Mouse (Mus musculus): ENCODE measurements around the gene Ino80d. TPM values are rescaled to one million over a fixed set of nuclear protein-coding genes. Genes with fewer than 3 reads are reported as not detected.
A peak's percentile ranks its signal among the peaks of the same experiment; 100 is the strongest.

Gene Ino80d
- polyA plus RNA-seq, 1 experiment from 2014 or later: 9.9 TPM

- WGBS: 91% methylated on average over 12 of the region's 12 CpGs
- H3K4me2 ChIP-seq: no peak overlapping the region
- H3K27ac ChIP-seq (replicated peaks): no peak overlapping the region
- peak; percentile 19; the same call in 1 of the 2 replicates for ATAC-seq (ENCODE audit: low FRiP score, low read depth)
- no peak overlapping the region for H3K4me3 ChIP-seq
- no peaks in the 10 kb centered on the region for H3K27me3 ChIP-seq
- H3K4me1 ChIP-seq (replicated peaks): peaks cover 4% of the 10 kb centered on the region; the same call in 1 of the 2 replicates
- H3K36me3 ChIP-seq: peaks cover 30% of the 10 kb centered on the region
- H3K9ac ChIP-seq: no peak overlapping the region
- H3K9me3 ChIP-seq: no peaks in the 10 kb centered on the region
Measured at GRCm38 (mm10) chr1:63102758-63103451, 11.6 kb downstream of the Ino80d start.

DNA sequence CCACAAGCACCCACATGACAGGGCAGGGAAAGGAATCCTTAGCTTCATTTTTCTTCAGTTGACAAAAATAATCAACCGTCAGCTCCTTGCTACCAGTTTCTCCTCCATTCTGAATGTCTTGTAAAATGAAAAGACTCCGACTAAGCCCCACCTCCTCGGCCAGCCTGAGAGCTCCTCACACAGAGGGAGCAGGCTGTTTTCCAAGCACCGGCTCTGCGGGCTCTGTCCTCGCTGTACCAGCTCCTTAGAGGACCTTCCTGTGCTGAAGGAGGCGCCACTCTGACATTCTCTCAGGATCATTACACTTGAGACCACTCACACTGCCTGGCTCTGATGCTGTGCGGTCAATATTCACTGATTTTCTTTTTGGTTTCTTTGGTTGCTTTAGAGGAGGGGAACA lies 14.3 kb downstream of the Ino80d start:
- Histone ChIP-seq H3K4me2 (no peak overlapping the region), H3K9ac (no peak overlapping the region), H3K27ac (replicated peaks) (no peak overlapping the region), H3K27me3 (no peaks in the 10 kb centered on the region), H3K4me1 (replicated peaks) (no peaks in the 10 kb centered on the region), H3K9me3 (no peaks in the 10 kb centered on the region), H3K4me3 (no peak overlapping the region), H3K36me3 (peaks cover 38% of the 10 kb centered on the region)
- 91% methylated on average over 8 of the region's 8 CpGs for WGBS
- ATAC-seq (ENCODE audit: low FRiP score, low read depth): no peak

DNA sequence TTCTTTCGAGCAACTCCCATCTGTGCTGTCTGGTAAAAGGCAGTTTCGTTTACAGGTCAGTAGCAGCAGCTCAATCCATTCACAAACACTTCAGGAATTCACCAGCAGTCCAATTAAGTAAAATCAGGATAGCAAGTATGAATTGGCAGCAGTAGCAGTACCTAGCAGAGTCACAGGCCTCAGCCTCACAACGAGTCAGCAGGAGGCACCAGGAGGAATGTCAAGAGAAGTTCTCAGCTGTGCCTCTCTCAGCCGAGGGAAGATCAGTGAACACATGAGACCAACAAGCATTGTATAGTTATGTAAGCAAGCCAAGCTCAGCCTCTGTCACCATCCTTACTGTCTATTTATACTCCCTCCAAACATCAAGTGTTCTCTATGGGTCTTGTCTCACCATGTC lies 15.6 kb downstream of the Ino80d start:
- no peaks in the 10 kb centered on the region for H3K27me3 ChIP-seq
- no peak overlapping the region for H3K9ac ChIP-seq
- peaks cover 34% of the 10 kb centered on the region for H3K36me3 ChIP-seq
- 80% methylated on average over 4 of the region's 4 CpGs for WGBS
- no peak for ATAC-seq (ENCODE audit: low FRiP score, low read depth)
- H3K27ac ChIP-seq (replicated peaks): no peak overlapping the region
- no peak overlapping the region for H3K4me3 ChIP-seq
- no peaks in the 10 kb centered on the region for H3K4me1 ChIP-seq (replicated peaks)
- no peak overlapping the region for H3K4me2 ChIP-seq
- no peaks in the 10 kb centered on the region for H3K9me3 ChIP-seq

DNA sequence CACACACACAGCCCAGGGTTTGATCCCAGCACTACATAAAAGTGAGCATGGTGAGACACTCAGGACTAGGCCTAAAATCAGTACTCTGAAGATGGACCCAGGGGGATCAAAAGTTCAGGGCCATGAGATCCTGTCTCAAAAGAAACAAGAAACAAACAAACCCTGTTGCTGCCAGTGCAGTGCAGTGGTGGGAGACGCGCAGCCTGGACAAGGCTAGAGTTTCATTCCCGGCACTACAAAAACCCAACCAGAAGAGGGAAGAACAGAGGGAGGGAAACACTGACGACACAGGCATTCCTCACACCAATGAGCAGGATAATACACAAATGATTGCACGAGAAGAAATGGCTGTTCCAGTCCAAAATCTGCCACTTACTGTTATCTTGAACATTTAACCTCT lies 18.4 kb downstream of the Ino80d start:
- H3K9ac ChIP-seq: no peak overlapping the region
- WGBS: 85% methylated on average over 5 of the region's 5 CpGs
- H3K27me3 ChIP-seq: no peaks in the 10 kb centered on the region
- no peak for ATAC-seq (ENCODE audit: low FRiP score, low read depth)
- H3K9me3 ChIP-seq: no peaks in the 10 kb centered on the region
- no peaks in the 10 kb centered on the region for H3K4me1 ChIP-seq (replicated peaks)
- H3K4me2 ChIP-seq: no peak overlapping the region
- H3K4me3 ChIP-seq: no peak overlapping the region
- peaks cover 45% of the 10 kb centered on the region; the same call in 1 of the 2 replicates for H3K36me3 ChIP-seq
- H3K27ac ChIP-seq (replicated peaks): no peak overlapping the region

GRCm38 (mm10) chr1:63089795-63090194 lies 24.7 kb downstream of the Ino80d start:
- Histone ChIP-seq H3K4me3 (no peak overlapping the region), H3K9ac (no peak overlapping the region), H3K27ac (replicated peaks) (no peak overlapping the region), H3K4me1 (replicated peaks) (no peaks in the 10 kb centered on the region), H3K9me3 (no peaks in the 10 kb centered on the region), H3K4me2 (no peak overlapping the region), H3K36me3 (peaks cover 39% of the 10 kb centered on the region), H3K27me3 (no peaks in the 10 kb centered on the region)
- no peak for ATAC-seq (ENCODE audit: low FRiP score, low read depth)
- 94% methylated on average over 5 of the region's 5 CpGs for WGBS

DNA sequence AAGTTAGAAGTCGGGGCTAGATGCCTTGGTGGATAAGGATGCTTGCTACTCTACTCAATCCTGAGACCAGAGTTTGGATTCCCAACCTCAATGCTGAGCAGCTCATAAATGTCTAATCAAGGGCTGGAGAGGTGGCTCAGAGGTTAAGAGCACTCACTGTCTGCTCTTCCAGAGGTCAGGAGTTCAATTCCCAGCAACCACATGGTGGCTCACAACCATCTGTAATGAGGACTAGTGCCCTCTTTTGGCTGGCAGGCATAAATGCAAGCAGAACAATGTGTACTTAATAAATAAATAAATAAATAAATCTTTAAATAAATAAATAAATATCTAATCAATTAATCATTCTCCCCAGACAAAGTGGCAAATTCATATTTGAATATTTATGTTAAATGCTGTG lies 25.9 kb downstream of the Ino80d start:
- 94% methylated on average over 1 of the region's 1 CpGs for WGBS
- ATAC-seq (ENCODE audit: low FRiP score, low read depth): no peak
- no peaks in the 10 kb centered on the region for H3K27me3 ChIP-seq
- no peak overlapping the region for H3K9ac ChIP-seq
- peaks cover 40% of the 10 kb centered on the region for H3K36me3 ChIP-seq
- no peaks in the 10 kb centered on the region for H3K4me1 ChIP-seq (replicated peaks)
- H3K4me2 ChIP-seq: no peak overlapping the region
- H3K9me3 ChIP-seq: no peaks in the 10 kb centered on the region
- H3K4me3 ChIP-seq: no peak overlapping the region
- no peak overlapping the region for H3K27ac ChIP-seq (replicated peaks)

DNA sequence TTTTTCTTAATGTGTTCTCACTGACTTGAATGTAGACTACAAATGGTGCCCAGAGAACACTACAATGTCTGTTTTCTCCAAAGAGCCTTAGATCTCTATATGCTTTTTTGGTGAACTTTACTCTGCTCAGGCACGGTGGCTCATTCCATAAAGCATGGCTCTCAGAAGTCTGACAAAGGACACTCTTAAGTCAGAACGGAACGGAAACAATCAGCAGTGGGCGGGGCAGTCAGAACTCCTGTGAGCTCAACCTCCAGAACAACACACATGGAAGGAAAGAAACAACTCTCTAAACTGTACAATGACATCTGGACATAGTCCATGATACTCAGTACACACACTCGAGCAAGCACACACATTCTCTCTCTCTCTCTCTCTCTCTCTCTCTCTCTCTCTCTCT lies 34.2 kb downstream of the Ino80d start:
- Histone ChIP-seq H3K9ac (no peak overlapping the region), H3K4me3 (no peak overlapping the region), H3K36me3 (peaks cover 29% of the 10 kb centered on the region), H3K9me3 (no peaks in the 10 kb centered on the region), H3K27ac (replicated peaks) (no peak overlapping the region), H3K4me1 (replicated peaks) (no peaks in the 10 kb centered on the region), H3K27me3 (no peaks in the 10 kb centered on the region), H3K4me2 (no peak overlapping the region)
- WGBS: 79% methylated on average over 5 of the region's 5 CpGs
- no peak for ATAC-seq (ENCODE audit: low FRiP score, low read depth)

GRCm38 (mm10) chr1:63076383-63076782 lies 38.1 kb downstream of the Ino80d start:
- H3K9me3 ChIP-seq: no peaks in the 10 kb centered on the region
- H3K27ac ChIP-seq (replicated peaks): no peak overlapping the region
- no peak overlapping the region for H3K4me3 ChIP-seq
- 95% methylated on average over 2 of the region's 2 CpGs for WGBS
- H3K27me3 ChIP-seq: no peaks in the 10 kb centered on the region
- H3K9ac ChIP-seq: no peak overlapping the region
- peaks cover 50% of the 10 kb centered on the region for H3K36me3 ChIP-seq
- no peak for ATAC-seq (ENCODE audit: low FRiP score, low read depth)
- H3K4me1 ChIP-seq (replicated peaks): no peaks in the 10 kb centered on the region
- H3K4me2 ChIP-seq: no peak overlapping the region

GRCm38 (mm10) chr1:63071379-63071778 lies 43.1 kb downstream of the Ino80d start:
- no peak for ATAC-seq (ENCODE audit: low FRiP score, low read depth)
- 87% methylated on average over 1 of the region's 1 CpGs for WGBS
- no peak overlapping the region for H3K27ac ChIP-seq (replicated peaks)
- no peak overlapping the region for H3K4me2 ChIP-seq
- H3K4me3 ChIP-seq: no peak overlapping the region
- H3K9me3 ChIP-seq: no peaks in the 10 kb centered on the region
- H3K27me3 ChIP-seq: no peaks in the 10 kb centered on the region
- H3K4me1 ChIP-seq (replicated peaks): no peaks in the 10 kb centered on the region
- H3K9ac ChIP-seq: no peak overlapping the region
- H3K36me3 ChIP-seq: peaks cover 74% of the 10 kb centered on the region

DNA sequence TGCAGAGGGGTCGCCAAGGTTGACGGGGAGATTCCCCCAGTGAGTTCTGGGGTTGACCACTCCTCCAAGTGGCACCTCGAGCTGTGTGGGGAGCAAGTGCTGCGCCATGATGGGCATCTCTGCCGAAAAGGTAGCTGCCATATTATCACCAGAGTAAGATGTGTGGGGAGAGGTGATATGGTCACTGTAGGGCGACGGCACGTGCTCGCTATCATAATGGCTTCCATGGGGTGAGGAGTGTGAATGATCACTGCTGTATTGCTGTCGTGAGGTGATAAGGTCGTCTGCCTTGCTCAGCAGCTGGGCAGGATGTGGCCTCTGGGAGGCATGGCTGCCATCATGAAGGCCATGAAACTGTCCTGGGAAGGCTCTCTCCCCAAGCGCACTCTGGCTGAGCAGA lies 56.1 kb downstream of the Ino80d start:
- H3K4me3 ChIP-seq: no peak overlapping the region
- WGBS: 95% methylated on average over 12 of the region's 12 CpGs
- no peak overlapping the region for H3K4me2 ChIP-seq
- H3K9me3 ChIP-seq: no peaks in the 10 kb centered on the region
- no peak overlapping the region for H3K27ac ChIP-seq (replicated peaks)
- peaks cover 51% of the 10 kb centered on the region for H3K36me3 ChIP-seq
- no peak for ATAC-seq (ENCODE audit: low FRiP score, low read depth)
- H3K9ac ChIP-seq: no peak overlapping the region
- peaks cover 8% of the 10 kb centered on the region for H3K4me1 ChIP-seq (replicated peaks)
- H3K27me3 ChIP-seq: no peaks in the 10 kb centered on the region

DNA sequence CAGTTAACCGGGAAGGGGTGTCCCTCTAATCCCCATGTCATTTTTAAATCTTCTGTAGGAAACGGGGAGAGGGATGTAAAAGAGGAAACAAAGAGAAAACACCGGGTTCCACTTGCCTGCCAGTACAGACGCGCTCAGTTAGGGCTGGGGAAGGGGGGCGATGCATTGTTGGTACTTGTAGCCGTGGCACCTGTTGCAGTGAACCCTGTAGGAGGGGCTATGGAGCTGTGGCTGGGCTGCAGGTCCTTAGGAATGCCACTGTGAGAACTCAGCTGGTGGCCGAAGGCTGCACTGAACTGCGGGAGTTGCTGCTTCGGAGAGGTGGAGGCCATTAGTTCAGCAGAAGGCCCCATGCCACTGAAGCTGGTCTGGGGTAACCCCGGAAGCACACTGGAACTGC lies 56.6 kb downstream of the Ino80d start:
- Histone ChIP-seq H3K36me3 (peaks cover 46% of the 10 kb centered on the region), H3K9me3 (no peaks in the 10 kb centered on the region), H3K27ac (replicated peaks) (no peak overlapping the region), H3K4me3 (no peak overlapping the region), H3K9ac (no peak overlapping the region), H3K4me1 (replicated peaks) (peaks cover 8% of the 10 kb centered on the region), H3K27me3 (no peaks in the 10 kb centered on the region), H3K4me2 (no peak overlapping the region)
- no peak for ATAC-seq (ENCODE audit: low FRiP score, low read depth)
- 80% methylated on average over 11 of the region's 11 CpGs for WGBS

DNA sequence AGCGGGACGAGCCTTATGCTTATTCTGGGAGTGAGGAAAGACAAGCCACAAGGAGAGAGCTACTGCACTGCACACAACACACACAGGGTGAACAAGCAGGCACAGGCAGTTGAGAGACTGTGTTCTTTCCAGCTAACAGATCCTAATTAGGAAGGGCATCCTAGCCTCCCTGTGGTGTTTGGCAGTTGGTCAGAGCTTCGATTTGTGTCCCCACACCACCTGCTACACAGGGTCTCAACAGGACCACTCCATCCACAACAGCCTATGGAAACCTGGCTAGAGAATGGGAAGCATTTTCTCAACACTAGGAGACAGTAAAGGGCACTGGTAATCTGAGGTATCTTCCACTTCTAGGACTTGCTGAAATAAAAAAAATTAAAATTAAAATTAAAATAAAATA lies 57.1 kb downstream of the Ino80d start:
- 76% methylated on average over 3 of the region's 3 CpGs for WGBS
- Histone ChIP-seq H3K9me3 (no peaks in the 10 kb centered on the region), H3K4me1 (replicated peaks) (peaks cover 8% of the 10 kb centered on the region), H3K4me3 (no peak overlapping the region), H3K27me3 (no peaks in the 10 kb centered on the region), H3K27ac (replicated peaks) (no peak overlapping the region), H3K9ac (no peak overlapping the region), H3K4me2 (no peak overlapping the region), H3K36me3 (peaks cover 42% of the 10 kb centered on the region)
- ATAC-seq (ENCODE audit: low FRiP score, low read depth): no peak

DNA sequence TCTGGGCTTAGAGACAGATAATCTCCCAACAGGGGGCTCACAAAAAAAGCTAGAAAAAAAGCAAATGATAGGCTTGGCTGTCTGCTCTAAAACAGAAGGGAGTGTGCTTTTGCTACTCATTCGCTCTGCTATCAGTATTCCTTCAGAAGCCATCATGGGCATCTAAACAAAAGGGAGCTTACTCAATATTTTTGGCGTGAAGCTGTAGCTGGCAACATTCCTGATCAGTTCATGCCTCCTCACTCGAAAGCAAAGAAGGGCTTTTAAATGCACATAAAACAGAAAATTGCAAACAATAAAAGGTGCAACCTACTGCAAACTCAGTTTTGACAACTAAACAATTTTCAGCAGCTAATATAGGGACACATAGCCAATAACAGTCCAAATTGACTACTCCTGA lies 59.1 kb downstream of the Ino80d start:
- H3K4me2 ChIP-seq: no peak overlapping the region
- no peaks in the 10 kb centered on the region for H3K9me3 ChIP-seq
- no peaks in the 10 kb centered on the region for H3K27me3 ChIP-seq
- H3K27ac ChIP-seq (replicated peaks): peak overlapping the region; percentile 31; the same call in 1 of the 2 replicates
- no peak overlapping the region for H3K4me3 ChIP-seq
- 68% methylated on average over 3 of the region's 3 CpGs for WGBS
- no peak overlapping the region for H3K9ac ChIP-seq
- ATAC-seq (ENCODE audit: low FRiP score, low read depth): no peak
- H3K4me1 ChIP-seq (replicated peaks): peaks cover 14% of the 10 kb centered on the region
- peaks cover 27% of the 10 kb centered on the region for H3K36me3 ChIP-seq

Data from hindbrain, embryonic 15.5 days (tissue).